Mouse (Mus musculus) ovary, adult 18-20 months (tissue): ENCODE measurements around the gene Tcf7l2.

Experiments used
- DNase-seq: peaks from one replicate; pipeline ENCODE4 v3.0.0; 2022; ENCODE audit warnings: low spot score, mixed read lengths

Tcf7l2 gene

GRCm38 (mm10) chr19:55732499-55732898, 9.1 kb upstream of the Tcf7l2 start:
- no peak for DNase-seq

GRCm38 (mm10) chr19:55732994-55733393, 8.6 kb upstream of the Tcf7l2 start:
- DNase-seq = no peak

- DNase-seq = no peak
Observed at GRCm38 (mm10) chr19:55736016-55736415, 5.6 kb upstream of the Tcf7l2 start.

GRCm38 (mm10) chr19:55739713-55740112, 1.9 kb upstream of the Tcf7l2 start:
- no peak for DNase-seq

- DNase-seq = no peak
Observed at GRCm38 (mm10) chr19:55740753-55741438, 724 bp upstream of the Tcf7l2 start.

- no peak for DNase-seq
Observed at GRCm38 (mm10) chr19:55742386-55743000, 873 bp downstream of the Tcf7l2 start.

- DNase-seq = no peak
Observed at GRCm38 (mm10) chr19:55743001-55743556, 1.5 kb downstream of the Tcf7l2 start.

- peak; percentile 43 for DNase-seq
Observed at GRCm38 (mm10) chr19:55743557-55744441, 2.2 kb downstream of the Tcf7l2 start.

- DNase-seq = no peak
Observed at GRCm38 (mm10) chr19:55744576-55745191, 3.1 kb downstream of the Tcf7l2 start.

- DNase-seq = no peak
Observed at GRCm38 (mm10) chr19:55745192-55745578, 3.6 kb downstream of the Tcf7l2 start.

GRCm38 (mm10) chr19:55746241-55746640, 4.6 kb downstream of the Tcf7l2 start:
- DNase-seq = no peak

GRCm38 (mm10) chr19:55747237-55747925, 5.8 kb downstream of the Tcf7l2 start:
- no peak for DNase-seq

- DNase-seq = no peak
Observed at GRCm38 (mm10) chr19:55747926-55748291, 6.3 kb downstream of the Tcf7l2 start.

GRCm38 (mm10) chr19:55748801-55749200, 7.2 kb downstream of the Tcf7l2 start:
- no peak for DNase-seq

- no peak for DNase-seq
Observed at GRCm38 (mm10) chr19:55749532-55749931, 7.9 kb downstream of the Tcf7l2 start.

- DNase-seq = no peak
Observed at GRCm38 (mm10) chr19:55750048-55750447, 8.4 kb downstream of the Tcf7l2 start.

- DNase-seq = no peak
Observed at GRCm38 (mm10) chr19:55750465-55750864, 8.8 kb downstream of the Tcf7l2 start.

GRCm38 (mm10) chr19:55752861-55753260, 11.2 kb downstream of the Tcf7l2 start:
- DNase-seq = no peak

- no peak for DNase-seq
Observed at GRCm38 (mm10) chr19:55754303-55754702, 12.7 kb downstream of the Tcf7l2 start.

GRCm38 (mm10) chr19:55755462-55755861, 13.8 kb downstream of the Tcf7l2 start:
- DNase-seq = no peak

GRCm38 (mm10) chr19:55756707-55757106, 15.1 kb downstream of the Tcf7l2 start:
- no peak for DNase-seq

GRCm38 (mm10) chr19:55757403-55757802, 15.8 kb downstream of the Tcf7l2 start:
- DNase-seq = no peak
